Mouse (Mus musculus) lung, postnatal 10 days (tissue): Measurements from ENCODE around the gene 1700016K19Rik.
"Not testable (repeated sequence)": the region's sequence is repeated elsewhere in the genome, so short reads cannot be mapped to it uniquely, and the experiment has no call there.

Experiments used
- DNase-seq: peaks from one replicate; pipeline ENCODE4 v3.0.0; 2021

The 1700016K19Rik gene

GRCm38 (mm10) chr11:75990965-75991835, 8.5 kb upstream of the 1700016K19Rik start:
- DNase-seq: no peak

- DNase-seq: no peak
Observed at GRCm38 (mm10) chr11:75991911-75992310, 7.8 kb upstream of the 1700016K19Rik start.

GRCm38 (mm10) chr11:75992481-75992880, 7.2 kb upstream of the 1700016K19Rik start:
- DNase-seq: no peak

GRCm38 (mm10) chr11:75994357-75994756, 5.4 kb upstream of the 1700016K19Rik start:
- no peak for DNase-seq

- DNase-seq: no peak
Observed at GRCm38 (mm10) chr11:76000701-76001100, 989 bp downstream of the 1700016K19Rik start.

- peak; percentile 60 for DNase-seq
Observed at GRCm38 (mm10) chr11:76001237-76001878, 1.6 kb downstream of the 1700016K19Rik start.

- DNase-seq: not testable (repeated sequence)
Observed at GRCm38 (mm10) chr11:76004276-76004675, 4.6 kb downstream of the 1700016K19Rik start.

GRCm38 (mm10) chr11:76008162-76008561, 8.4 kb downstream of the 1700016K19Rik start:
- DNase-seq: no peak

GRCm38 (mm10) chr11:76009101-76009500, 9.4 kb downstream of the 1700016K19Rik start:
- DNase-seq: no peak

GRCm38 (mm10) chr11:76010838-76011624, 11.3 kb downstream of the 1700016K19Rik start:
- no peak for DNase-seq

GRCm38 (mm10) chr11:76015251-76015650, 15.5 kb downstream of the 1700016K19Rik start:
- no peak for DNase-seq

GRCm38 (mm10) chr11:76015814-76016213, 16.1 kb downstream of the 1700016K19Rik start:
- no peak for DNase-seq

GRCm38 (mm10) chr11:76019879-76020278, 20.2 kb downstream of the 1700016K19Rik start:
- DNase-seq: no peak

- no peak for DNase-seq
Observed at GRCm38 (mm10) chr11:76020916-76021315, 21.2 kb downstream of the 1700016K19Rik start.

- DNase-seq: no peak
Observed at GRCm38 (mm10) chr11:76025080-76025583, 25.4 kb downstream of the 1700016K19Rik start.

GRCm38 (mm10) chr11:76026527-76027138, 26.9 kb downstream of the 1700016K19Rik start:
- DNase-seq: no peak

GRCm38 (mm10) chr11:76027139-76028071, 27.7 kb downstream of the 1700016K19Rik start, which contains the start of gene Rflnb:
TSS of gene Rflnb (minus strand) at chr11:76027782.
- peak; percentile 95 for DNase-seq

GRCm38 (mm10) chr11:76028072-76028465, 28.4 kb downstream of the 1700016K19Rik start:
- peak; percentile 50 for DNase-seq

- DNase-seq: peak; percentile 30
Observed at GRCm38 (mm10) chr11:76033359-76033758, 33.6 kb downstream of the 1700016K19Rik start.

- no peak for DNase-seq
Observed at GRCm38 (mm10) chr11:76033836-76034235, 34.1 kb downstream of the 1700016K19Rik start.

- no peak for DNase-seq
Observed at GRCm38 (mm10) chr11:76035182-76035581, 35.5 kb downstream of the 1700016K19Rik start.
